Mouse (Mus musculus) left cerebral cortex, postnatal 14 days (tissue): ENCODE measurements at regions not wholly inside any gene's neighbourhood (a gene's known extent, or its start where the extent isn't known, plus 50 kb on each side); places are given as distances from the start of the nearest gene placed in this dataset.
A peak's percentile ranks its signal among the peaks of the same experiment; 100 is the strongest.

Source experiments
- DNase-seq, 2 experiments: peaks; one replicate each; pipeline ENCODE4 v3.0.0; 2021 to 2022; ENCODE audit warnings: low spot score in 2 of 2, mixed read lengths in 1 of 2
- intact Hi-C: fragments of 180-260 bp; cut with DNase I; formaldehyde crosslinking; loops from one replicate; pipeline ENCODE4 v1.15.1; 2025

DNA sequence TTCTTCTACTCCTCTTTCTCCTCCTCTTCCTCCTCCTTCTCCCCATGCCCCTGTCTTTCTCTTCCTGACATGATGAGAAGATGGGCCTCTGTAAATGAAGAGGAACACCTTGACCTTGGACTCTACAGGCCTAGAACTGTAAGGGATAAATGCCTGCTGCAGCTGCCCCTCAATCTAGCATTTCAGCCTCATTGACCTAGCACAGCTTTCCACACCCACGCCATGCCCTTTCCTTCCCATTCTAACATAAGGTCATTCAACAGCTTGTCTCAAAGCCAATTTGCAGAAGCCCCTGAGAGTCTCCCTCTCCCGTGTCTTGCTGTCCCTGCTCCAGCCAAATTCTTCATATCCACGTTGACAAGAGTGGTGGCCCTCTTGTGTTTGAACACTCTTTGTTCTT, 63.8 kb upstream of the Dscam start:
- no peak for DNase-seq

GRCm38 (mm10) chr16:97239626-97240025, 69.1 kb upstream of the Dscam start:
- no peak for DNase-seq
- intact Hi-C loops, result no loop called here

More for the DNA sequence above, 63.8 kb upstream of the Dscam start:
- intact Hi-C loops, result no loop called here

DNA sequence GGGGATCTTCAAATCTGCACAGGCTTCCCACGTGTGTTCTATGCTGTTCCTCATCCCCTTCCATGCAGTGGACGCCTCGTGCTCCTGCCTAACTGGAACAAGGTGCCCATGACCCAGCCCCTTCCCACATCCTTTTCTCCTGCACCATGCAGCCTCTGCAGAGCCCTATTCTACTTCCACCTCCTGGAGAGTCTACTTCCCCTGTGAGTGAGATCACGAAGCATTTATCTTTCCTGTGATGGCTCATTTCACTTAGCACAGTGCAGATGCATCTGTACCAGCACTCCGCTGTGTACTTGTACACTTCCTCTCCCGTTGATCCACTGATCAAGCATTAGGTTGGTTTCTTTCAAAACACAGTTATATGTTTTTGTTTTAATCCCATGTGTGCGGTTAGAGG, 69.5 kb upstream of the Dscam start:
- intact Hi-C loops, result no loop called here
- no peak for DNase-seq

GRCm38 (mm10) chr16:97240859-97241360, 70.4 kb upstream of the Dscam start:
- intact Hi-C loops, result no loop called here
- DNase-seq, result no peak

DNA sequence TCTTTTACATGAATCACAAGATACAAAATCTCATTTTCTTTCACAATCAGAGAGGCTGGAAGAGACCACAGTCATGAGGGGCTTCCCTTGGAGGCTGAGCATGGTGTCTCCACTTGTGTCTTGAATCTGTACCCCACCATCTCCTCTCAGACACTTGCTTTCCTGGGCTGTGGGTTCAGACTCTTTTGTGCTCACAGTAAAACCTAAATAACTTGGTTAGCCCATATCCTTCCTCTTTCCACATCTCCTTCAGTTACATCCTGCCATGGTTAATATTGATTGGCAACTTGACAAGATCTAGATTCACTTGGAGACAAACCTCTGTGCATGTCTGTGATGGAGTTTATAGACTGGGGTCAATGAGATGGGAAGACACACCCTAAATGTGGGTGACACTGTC, 71.1 kb upstream of the Dscam start:
- DNase-seq, result no peak
- intact Hi-C loops, result no loop called here

GRCm38 (mm10) chr16:97250488-97250887, 79.9 kb upstream of the Dscam start:
- intact Hi-C loops, result no loop called here
- DNase-seq, result no peak

DNA sequence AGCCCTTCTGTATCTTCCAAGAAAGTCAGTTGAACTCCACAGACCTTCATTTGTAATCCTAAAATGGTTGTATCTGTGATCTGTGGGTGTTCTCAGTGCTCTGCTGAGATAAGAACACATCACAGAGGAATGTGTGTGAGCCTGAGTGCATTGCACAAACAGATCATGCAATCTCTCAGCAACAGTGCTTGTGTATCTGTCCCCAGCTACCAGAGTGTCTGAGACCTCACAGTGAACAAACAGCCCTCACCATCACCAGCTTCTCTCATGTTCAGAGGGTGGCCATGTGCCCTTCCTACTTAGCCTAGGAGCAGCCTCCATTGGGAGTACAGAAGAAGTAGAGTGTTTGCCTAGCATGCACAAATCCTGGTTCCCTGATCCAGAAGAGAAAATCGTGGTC, 82.0 kb upstream of the Dscam start:
- DNase-seq, result no peak
- intact Hi-C loops, result no loop called here

GRCm38 (mm10) chr16:97252997-97253635, 82.6 kb upstream of the Dscam start:
- intact Hi-C loops, result no loop called here

DNA sequence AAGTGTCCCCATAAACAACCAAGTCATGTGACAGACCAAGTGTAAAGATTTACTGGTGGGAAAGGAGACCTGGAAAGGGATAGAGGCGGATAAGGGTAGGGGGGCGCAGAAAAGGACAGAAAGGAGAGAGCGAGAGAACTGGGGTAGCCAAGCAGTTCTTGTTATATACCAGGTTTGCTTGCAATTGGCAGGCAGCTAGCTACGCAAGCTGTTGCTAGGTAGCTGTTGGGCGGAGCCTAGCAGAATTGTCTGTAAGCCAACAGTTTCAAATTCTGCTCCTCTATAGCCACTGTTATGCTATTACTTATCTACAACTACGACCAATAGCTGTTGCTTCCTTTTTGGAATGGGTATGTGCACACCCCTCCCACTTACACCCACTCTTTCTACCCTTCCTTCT, 88.3 kb upstream of the Dscam start:
- peak in 1 of 2 experiments; percentile 35 for DNase-seq
- intact Hi-C loops, result no loop called here

More at GRCm38 (mm10) chr16:97252997-97253635, 82.6 kb upstream of the Dscam start:
- DNase-seq, result peak; percentile 22 to 59

DNA sequence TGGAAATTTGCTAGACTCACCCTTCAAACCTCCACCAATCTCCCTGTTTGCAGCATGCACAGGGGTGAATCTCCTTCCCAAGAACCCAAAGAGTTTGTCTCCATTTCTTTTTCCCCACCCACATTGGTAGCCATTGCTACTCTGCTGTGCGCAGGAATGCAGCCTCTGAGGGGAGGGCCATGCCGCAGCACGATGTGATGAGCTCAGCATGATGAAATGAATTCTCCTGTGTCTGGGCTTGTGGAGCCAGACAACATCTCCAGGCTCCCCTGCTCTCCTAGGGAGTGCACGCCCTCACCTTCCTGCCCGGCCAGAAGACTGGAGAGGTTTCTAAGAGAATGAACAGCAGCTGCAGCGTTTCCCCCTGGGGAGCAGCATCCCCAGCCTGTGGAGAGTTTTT, 92.9 kb upstream of the Dscam start:
- intact Hi-C loops, result no loop called here
- DNase-seq, result no peak

DNA sequence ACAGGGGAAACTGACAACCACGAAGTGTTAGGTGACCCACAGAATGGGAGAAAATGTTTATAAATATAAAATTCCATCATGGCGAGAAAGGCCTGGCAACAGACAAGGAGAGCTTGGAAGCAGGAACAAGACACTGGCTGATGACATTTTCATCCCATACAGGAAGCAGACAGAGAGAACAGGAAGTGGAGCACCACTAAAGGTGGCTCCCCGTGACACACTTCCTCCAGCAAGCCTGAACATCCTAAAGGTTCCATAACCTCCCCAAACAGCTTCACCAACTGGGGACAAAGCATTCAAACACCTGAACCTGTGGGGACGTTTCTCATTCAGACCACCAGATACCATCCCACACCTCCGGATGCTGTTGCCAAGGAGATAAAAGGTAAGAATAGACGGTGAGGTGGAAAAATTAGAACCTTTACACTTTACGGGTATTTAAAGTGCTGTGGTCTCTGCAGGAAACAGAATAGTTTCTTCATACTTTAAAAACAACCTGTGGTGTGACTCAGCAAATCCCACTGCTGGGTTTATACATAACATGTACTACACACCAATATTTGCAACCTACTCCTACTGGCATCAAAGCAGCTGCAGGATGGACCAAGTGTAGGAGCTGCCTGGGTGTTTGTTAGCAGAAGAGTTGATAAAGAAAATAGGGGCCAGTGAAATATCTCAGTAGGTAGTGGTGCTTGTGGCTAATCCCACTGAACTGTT, 86.0 kb upstream of the Bace2 start:
- no peak for DNase-seq
- intact Hi-C loops, result loop anchor here (5.0 kb wide), 1 partner anchor 98 kb away; the partner anchor contains the start of gene Dscam

DNA sequence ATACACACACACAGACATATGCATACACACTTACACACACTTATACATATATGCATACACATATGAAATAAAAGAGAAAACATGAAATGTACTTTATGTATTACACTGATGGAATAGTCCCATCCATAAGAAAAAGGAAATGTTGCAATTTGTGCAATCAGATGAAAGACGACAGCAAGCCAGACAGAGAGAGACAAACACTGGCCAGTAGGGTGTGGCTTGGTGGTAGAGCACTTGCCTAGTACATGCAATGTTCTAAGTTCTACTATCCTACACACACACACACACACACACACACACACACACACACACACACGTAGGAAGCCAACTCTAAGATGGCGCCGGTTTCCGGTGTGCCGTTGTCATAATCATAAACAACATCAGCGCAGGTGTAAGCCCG, 85.3 kb upstream of the Bace2 start:
- no peak for DNase-seq
- intact Hi-C loops, result loop anchor here (5.0 kb wide), 1 partner anchor 99 kb away; the partner anchor contains the start of gene Dscam

GRCm38 (mm10) chr16:97272035-97272631, 84.4 kb upstream of the Bace2 start:
- intact Hi-C loops, result loop anchor here (5.0 kb wide), 1 partner anchor 100 kb away; the partner anchor contains the start of gene Dscam
- DNase-seq, result peak; percentile 81 to 86

DNA sequence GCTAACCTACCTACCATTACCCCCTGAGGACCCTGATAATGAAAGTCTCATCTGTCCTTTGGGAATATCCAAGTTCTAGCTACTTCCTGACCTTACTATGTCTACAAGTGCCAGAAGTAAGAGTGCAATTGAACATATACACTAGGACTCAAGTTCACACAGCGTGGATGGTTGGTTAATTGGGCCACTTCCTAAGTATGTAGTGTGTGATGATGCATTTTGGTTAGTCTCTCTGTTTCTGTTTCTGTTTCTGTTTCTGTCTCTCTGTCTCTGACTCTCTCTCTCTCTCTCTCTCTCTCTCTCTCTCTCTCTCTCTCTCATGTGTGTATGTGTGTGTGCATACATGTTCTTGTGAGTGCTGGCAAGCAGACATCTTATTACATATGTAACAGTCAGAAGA, 77.6 kb upstream of the Bace2 start:
- intact Hi-C loops, result no loop called here
- no peak for DNase-seq

DNA sequence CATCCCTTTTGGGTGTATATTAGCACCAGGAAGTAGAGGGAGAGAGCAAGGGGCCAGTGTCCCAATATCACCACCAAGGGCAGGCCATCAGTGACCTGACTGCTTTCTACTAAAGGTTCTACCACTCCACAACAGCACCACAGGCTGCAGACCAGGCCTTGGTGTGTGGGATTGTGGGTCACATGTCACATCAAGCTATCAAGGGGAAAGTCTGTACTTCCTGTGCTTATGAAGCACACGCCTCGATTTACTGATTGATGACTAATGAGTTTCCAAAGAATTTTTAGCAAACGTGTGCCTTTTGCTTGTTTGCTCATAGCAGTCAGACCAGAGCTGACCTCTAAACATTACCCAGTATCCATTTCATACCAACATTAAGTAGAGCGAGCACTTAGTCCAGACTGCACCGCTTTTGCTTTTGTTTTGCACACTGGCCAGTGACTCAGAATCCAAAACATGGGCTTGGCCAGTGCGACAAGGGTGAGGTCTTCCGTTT, 74.9 kb upstream of the Bace2 start:
- intact Hi-C loops, result loop anchor here (10.0 kb wide), 1 partner anchor 427 kb away; no protein-coding TSS in a partner anchor

DNA sequence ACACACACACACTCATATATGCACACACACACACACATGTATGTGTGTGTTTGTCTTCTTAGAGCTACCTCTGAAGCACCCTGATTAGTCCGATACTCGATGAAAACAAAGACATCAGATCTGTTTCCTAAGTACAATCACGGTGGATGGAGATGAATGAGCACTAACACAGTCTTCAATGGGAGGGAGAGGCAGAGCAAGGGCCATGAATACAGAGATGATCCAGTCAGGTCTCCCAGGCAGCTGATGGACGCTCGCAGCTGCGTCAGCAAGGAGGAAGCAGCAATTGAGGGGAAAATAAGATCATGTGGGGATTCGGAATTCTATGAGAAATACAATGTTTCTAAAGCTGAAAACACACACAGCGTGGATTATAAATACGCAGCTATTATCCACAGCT, 73.6 kb upstream of the Bace2 start:
- intact Hi-C loops, result loop anchor here (10.0 kb wide), 1 partner anchor 428 kb away; no protein-coding TSS in a partner anchor
- DNase-seq, result no peak

More for the DNA sequence above, 74.9 kb upstream of the Bace2 start:
- DNase-seq, result no peak

- intact Hi-C loops, result loop anchor here (10.0 kb wide), 1 partner anchor 431 kb away; no protein-coding TSS in a partner anchor
- DNase-seq, result peak in 1 of 2 experiments; percentile 27
These were observed 70.6 kb upstream of the Bace2 start for GRCm38 (mm10) chr16:97285886-97286447.

- intact Hi-C loops, result loop anchor here (10.0 kb wide), 1 partner anchor 432 kb away; no protein-coding TSS in a partner anchor
- DNase-seq, result peak; percentile 75 to 89
These were observed 69.8 kb upstream of the Bace2 start for GRCm38 (mm10) chr16:97286717-97287116.

DNA sequence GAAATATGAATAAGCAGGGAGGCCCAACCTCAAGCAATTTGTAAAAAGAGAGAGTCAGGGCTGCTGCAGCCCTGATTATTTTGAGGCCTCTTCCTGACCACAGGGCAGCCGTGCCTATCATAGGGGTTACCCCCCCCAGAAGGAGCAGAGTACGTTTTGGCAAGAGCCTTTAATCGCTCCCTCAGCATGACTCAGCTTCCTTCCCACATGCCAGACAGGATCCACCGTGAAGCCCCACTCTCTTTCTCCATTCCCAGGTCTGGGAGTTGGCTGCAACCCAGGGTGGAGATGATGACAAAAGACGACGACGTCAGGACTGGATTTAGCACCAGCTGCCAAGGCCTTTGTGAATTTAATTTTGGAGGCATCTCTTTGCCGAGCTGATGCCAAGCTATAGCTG, 67.9 kb upstream of the Bace2 start:
- peak; percentile 68 to 76 for DNase-seq
- intact Hi-C loops, result loop anchor here (10.0 kb wide), 1 partner anchor 434 kb away; no protein-coding TSS in a partner anchor
